Mouse (Mus musculus): Measurements from ENCODE around the gene Sphk2. TPM values are rescaled to one million over a fixed set of nuclear protein-coding genes. Genes with fewer than 3 reads are reported as not detected.

The Sphk2 gene
- total RNA-seq, 1 experiment from 2014 or later, result 32.3 TPM

DNA sequence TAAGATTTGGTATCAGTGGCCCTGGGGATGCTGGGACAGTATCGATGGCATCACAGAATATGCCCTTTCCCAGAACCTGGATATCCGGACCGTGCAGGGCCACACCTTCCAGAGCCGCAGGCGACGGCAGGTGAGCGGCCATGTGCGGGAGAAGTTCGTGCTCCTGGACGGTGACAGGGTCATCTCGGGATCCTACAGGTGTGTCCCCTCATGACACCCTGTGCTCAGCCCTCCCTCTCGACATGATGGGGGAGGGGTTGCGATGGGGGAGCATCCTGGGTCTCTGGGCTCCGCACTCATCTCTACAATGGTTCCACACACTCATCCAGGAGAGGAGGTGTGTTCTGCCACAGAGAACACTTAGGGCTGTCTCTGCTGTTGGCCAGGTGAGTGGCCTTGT, 6.0 kb upstream of the Sphk2 start:
- DNase-seq, result no peak

DNA sequence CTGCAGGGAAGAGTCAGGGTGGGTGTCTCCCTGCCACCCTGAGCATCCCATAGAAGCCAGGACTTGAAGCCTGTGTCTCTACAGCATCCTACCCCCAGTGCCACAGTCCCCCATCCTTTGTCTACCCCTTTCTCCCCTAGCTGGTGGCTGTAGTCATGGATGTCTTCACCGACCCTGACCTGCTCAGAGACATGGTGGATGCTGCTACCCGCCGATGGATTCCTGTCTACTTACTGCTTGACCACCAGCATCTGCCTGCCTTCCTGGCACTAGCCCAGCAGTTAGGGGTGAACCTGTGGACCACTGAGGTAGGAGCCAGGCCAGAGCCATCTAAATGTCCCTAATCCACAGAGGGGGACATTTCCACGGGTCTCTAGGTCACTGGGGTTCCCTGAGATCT, 5.5 kb upstream of the Sphk2 start:
- peak; percentile 5 for DNase-seq

- no peak for DNase-seq
These were observed 4.5 kb upstream of the Sphk2 start for GRCm38 (mm10) chr7:45722348-45722713.

- DNase-seq, result no peak
These were observed 4.0 kb upstream of the Sphk2 start for GRCm38 (mm10) chr7:45721642-45722347.

DNA sequence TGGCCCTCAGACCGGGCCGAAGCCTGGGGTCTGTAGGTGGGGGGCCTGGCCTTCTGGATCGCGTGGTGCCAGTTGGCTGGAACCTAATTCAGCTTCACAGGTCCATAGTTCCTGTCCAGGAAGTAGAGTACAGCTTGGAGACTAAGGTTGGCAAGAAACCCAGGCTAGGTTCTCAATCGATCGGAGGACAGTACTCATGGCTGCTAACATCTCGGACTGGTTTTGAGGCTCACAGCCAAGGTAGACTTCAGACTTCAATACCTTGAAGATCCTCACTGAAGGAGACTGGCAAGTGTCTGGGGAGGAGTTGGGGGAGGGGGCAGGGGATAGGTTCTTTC, 3.4 kb upstream of the Sphk2 start:
- no peak for DNase-seq

DNA sequence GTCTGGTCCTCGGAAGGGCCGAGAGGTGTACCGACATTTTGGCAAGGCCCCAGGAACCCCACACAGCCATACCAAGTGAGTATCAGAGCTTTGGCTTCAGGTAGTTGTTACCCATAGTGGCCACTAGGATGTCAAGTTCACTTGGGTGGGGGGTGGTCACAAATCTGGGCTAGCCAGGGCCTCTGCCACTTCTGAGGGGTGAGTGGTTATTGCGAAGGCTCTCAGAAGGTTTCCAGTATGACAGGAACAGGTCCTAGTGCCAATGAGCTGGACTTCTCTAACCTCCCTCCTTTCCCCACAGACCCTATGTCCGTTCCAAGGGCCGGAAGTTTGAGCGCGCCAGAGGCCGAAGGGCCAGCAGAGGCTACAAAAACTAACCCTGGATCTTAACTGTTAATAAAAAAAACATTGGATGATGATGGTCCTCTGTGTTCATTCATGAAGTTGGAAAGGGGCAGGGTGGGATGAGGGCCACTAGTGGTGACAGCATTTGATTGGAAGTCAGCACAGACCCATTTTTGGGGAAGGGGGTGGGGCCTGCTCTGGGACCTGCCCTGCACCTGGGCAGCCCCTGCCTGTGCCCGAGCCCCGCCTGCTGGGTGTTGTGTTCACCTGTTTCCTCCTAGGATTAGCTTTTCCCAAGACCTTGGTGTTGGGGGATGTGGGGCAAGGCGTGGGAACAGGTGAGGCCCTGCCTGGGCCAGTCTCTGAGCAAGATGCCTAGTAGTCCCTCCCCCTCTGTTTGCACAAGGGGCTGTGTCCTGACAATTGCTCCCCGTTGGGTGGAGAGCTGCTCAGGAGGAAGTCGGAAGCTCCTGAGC, 2.8 kb upstream of the Sphk2 start, which contains the start of gene Fam83e:
Gene Fam83e, plus strand, starts transcription at position 800 of the 821 bp plus-strand sequence.
- no peak for DNase-seq

- DNase-seq, result no peak
These were observed 2.1 kb upstream of the Sphk2 start for GRCm38 (mm10) chr7:45719738-45720412.

- DNase-seq, result no peak
These were observed 1.4 kb upstream of the Sphk2 start for GRCm38 (mm10) chr7:45719180-45719579.

DNA sequence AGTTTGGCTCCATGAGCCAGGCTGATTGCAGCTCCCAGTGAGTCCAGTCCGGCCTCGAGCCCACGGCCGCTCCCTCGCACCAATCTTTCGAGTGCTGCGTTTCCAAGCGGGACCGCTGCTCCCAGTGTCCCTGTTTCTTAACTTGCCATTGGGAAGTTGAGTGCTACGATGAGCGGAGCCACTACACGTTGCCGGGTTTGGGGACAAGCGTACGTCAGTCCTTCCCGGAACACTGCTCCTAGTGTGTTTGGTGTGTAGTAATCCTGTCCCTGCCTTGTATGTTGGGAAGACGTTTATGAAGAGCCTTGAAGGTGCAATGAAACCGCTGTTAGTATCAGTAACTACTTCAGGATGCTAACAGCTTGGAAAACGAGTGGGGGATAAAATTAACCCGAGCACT, 529 bp upstream of the Sphk2 start:
- no peak for DNase-seq

DNA sequence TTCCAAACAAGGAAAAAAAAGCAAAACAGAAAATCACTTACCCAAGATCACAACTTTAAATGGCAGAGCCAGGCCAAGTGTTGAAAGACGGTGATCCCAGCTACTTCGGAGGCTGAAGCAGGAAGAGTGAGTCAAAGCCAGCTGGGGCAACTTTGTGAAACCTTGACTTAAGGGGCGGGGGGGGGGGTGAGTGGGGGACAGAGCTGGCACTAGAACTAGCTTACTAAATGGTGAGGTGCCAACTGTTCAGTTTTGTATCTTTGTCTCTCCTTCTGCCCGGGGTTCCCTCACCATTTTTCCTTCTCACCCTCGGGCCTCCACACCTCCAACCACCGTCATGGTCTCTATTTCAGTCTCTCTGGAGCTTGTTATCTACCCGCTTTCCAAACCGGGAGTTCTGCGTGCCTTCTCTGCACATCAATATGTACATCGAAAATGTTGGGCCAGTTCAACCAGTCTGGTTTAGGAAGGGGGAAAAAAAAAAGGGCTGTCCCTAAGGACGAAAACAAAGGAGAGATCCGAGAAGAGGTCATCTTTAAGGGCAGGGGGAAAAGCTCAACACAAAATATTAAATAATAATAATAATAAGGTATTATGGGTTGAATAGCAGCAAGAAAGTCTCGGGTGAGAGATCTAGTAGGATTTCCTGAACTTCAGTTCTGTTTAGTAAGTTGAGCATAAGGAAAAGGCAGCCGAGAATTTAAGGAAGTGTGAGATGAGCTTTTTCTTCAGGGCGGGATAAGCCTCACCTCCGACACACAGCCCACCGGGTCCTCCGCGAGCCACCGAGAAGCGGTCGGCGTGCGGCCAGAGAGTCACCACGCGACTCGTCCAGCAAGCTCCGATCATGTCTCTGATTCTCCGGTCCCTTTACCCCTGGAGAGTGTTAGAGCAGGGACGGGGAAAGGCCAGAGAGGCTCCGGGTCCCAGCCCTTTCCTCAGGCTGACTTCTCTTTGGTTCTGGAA, 567 bp downstream of the Sphk2 start:
- DNase-seq, result no peak

GRCm38 (mm10) chr7:45716460-45716857, 1.3 kb downstream of the Sphk2 start:
- DNase-seq, result no peak

DNA sequence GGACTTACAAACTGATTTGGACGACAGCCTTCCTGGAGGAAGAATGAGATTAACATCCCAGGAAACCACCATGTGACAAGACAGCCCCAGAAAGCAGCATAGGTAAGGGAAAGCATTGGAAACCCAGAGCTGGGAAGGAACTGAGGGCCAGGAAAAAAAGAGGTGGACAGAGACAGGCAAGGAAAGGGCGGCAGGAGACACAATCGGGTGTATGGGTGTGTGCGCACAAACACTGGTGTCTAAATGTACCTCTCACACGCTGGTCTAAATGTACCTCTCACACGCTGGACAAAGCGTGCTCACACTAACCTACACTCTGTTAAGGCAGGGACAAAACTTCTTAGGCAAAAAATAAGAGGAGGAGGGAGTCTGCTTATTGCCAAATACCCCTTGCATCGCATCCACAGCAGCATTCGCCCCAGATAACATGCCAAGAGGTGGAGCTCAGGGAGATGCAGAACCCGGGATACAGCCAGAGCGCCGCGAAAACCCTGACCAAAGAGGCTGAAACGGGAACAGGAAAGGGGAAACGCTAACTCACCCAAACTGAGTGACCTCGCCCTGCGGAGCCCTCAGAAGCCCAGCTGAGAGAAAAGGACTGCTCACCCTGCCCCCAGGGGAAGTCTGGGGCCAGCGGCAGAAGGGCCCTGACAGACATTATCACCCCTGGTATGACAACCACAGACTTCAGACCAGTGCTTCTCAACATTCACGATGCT, 1.9 kb downstream of the Sphk2 start:
- no peak for DNase-seq

DNA sequence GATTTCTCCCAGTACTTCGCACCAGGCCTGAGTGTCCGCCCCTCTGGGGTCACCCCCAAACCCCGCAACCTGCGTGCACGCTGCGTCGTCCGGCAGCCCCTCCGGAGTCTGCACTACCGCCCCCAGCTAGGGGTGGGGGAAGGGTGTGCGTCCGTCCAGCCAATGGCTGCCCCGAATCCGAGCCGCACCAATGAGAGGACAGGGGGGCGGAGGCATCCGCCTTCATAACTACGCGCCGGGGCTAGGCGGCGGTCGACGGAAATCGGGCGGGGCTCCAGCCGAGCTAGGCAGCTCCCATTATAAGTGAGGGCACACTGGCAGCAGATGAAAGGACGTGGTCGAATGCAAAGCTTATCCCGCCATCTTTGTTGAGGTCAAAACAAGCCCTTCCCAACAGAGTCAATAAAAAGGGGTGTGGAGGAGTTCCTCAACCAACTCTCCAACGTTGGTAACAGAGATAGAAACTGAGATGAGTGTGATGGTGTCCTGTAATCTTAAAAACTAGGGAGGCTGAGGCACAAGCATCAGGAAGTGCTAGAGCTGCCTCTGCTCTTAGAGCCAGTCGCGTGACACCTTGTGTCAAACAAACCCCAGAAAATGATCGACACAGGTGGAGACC, 2.6 kb downstream of the Sphk2 start, which contains the start of gene Rpl18:
Gene Rpl18, plus strand, starts transcription at position 368 of the 619 bp plus-strand sequence.
- peak; percentile 99 for DNase-seq

DNA sequence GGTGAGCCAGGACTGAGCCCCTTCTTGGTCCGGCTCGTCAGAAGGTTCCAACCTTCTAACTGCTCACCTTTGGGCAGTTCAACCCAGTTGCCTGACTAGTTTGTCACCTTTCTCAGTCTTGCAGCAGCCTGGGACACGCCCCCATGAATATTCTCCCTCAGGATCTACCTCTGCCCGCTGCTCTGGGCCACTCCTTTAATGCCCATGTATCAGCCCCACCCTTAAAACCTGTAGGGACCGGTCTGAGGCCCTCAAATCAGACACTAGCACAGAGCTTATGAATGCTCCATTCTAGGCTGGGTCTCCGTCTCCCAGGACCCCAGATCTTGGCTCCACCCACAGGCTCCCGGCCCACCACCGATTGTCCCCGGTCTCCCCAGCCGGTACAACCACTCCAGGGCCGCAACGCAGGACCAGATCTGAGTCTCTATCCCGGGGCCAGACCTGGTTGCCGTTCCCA, 3.1 kb downstream of the Sphk2 start:
- DNase-seq, result no peak

DNA sequence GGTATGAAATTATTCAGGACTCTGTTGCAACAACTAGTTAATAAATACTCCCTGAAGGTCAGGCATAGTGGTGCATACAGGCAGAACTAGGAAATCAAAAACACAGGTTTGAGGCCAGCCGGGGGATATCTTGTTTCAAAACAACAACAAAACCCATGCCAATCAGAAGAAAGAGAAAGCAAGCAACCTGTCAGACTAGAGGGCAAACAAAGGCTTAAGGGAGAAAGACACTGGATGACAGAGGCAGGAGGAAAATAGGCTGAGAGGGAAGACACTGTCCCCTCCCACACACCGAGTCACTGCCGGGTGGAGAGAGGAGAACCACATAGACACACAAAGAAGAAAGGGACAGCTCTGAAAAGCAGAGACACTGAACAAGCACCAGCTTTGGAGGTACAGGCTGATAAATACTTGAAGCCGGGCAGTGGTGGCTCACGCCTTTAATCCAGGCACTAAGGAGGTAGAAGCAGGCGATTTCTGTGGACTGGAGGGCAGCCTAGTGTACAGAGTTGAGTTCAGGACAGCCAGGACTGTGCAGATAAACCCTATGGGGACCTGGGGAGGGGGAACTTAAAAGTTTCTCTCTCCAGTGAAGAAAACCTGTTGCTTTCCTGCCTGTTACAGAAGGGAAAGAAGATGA, 3.8 kb downstream of the Sphk2 start:
- no peak for DNase-seq

GRCm38 (mm10) chr7:45713396-45713795, 4.4 kb downstream of the Sphk2 start:
- no peak for DNase-seq

GRCm38 (mm10) chr7:45712022-45712757, 5.6 kb downstream of the Sphk2 start:
- peak; percentile 92 for DNase-seq

DNA sequence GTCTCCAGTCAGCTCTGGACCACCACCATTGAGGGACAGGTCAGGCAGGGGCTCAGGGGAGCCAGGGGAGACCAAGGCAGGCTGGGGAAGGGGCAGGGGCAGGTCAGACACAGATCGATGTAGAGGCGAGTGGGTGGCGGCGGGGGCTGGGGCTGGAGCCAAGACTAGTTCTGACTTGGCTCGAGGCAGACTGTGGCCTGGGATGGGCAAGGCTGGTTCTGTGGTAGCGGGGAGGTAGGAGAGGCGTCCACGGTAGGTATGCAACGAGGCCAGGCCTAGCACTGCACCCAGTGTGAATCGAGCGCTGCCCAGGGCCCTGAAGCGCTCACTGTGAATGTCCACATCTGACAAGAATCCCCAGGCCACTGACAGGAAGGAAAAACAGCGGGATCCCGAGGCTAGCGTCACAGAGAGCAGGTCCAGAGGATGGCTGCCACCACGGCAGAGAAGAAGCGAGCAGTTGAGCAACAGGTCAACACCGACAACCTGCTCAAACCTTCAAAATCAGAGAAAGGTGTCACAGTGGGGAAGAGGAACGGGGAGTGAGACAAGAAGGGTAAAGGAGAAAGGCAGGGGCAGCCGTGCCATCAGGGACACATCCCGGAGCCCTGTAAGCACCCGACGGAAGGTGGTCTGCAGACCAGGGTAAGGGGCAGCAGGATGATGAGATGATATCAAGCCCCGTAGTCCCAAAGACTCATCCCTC, 6.3 kb downstream of the Sphk2 start:
- DNase-seq, result peak; percentile 46
